24 mouse cellular contexts compared by ENCODE assay signal in genomic region chr16:32679976-32680375, GRCm38 (mm10). TPM values are rescaled to one million over a fixed set of nuclear protein-coding genes. Genes with fewer than 3 reads are reported as not detected.
"Had no signal": no experiment of that assay in that cellular context is flagged by ENCODE, and none has a peak within 500 bp of the region (broad histone marks: within the 10 kb centered on the region; RNA-seq: fewer than 3 reads in every experiment).

No protein-coding gene starts in this region.

- H3K9me3 ChIP-seq: limb, embryonic 10.5 days; limb, embryonic 13.5 days; liver, embryonic 13.5 days; midbrain, embryonic 12.5 days; midbrain, embryonic 15.5 days; neural tube, embryonic 12.5 days; neural tube, embryonic 15.5 days; stomach, embryonic 15.5 days had no signal

- ATAC-seq: intestine, postnatal 0 days; lung, postnatal 0 days; midbrain, embryonic 15.5 days had no signal

- H3K9ac ChIP-seq: limb, embryonic 13.5 days; liver, embryonic 13.5 days; lung, embryonic 14.5 days; midbrain, embryonic 12.5 days; midbrain, embryonic 15.5 days; neural tube, embryonic 12.5 days; neural tube, embryonic 15.5 days; stomach, embryonic 15.5 days had no signal

- H3K27me3 ChIP-seq: limb, embryonic 13.5 days; liver, embryonic 13.5 days; midbrain, embryonic 12.5 days; midbrain, embryonic 15.5 days; neural tube, embryonic 12.5 days; neural tube, embryonic 15.5 days; stomach, embryonic 15.5 days had no signal

- H3K4me2 ChIP-seq: limb, embryonic 13.5 days; liver, embryonic 13.5 days; lung, embryonic 14.5 days; midbrain, embryonic 12.5 days; midbrain, embryonic 15.5 days; neural tube, embryonic 12.5 days; neural tube, embryonic 15.5 days; stomach, embryonic 15.5 days had no signal

- H3K4me1 ChIP-seq: limb, embryonic 10.5 days; limb, embryonic 13.5 days; midbrain, embryonic 12.5 days; midbrain, embryonic 15.5 days; neural tube, embryonic 12.5 days; neural tube, embryonic 15.5 days had no signal

- DNase-seq: kidney, adult 2 months; layer of hippocampus, adult 9-11 months; liver, embryonic 13.5 days; lung, embryonic 14.5 days; right cerebral cortex, adult 18-20 months; right cerebral cortex, postnatal 14 days; right cerebral cortex, postnatal 4 days; thymus, postnatal 25 days had no signal

- H3K27ac ChIP-seq: kidney, postnatal 0 days; layer of hippocampus, adult 2 months; limb, embryonic 10.5 days; limb, embryonic 13.5 days; liver, embryonic 13.5 days; macrophage; midbrain, embryonic 12.5 days; midbrain, embryonic 15.5 days; neural tube, embryonic 12.5 days; neural tube, embryonic 15.5 days had no signal

- H3K4me3 ChIP-seq: layer of hippocampus, adult 2 months; limb, embryonic 10.5 days; limb, embryonic 13.5 days; liver, embryonic 13.5 days; midbrain, embryonic 12.5 days; midbrain, embryonic 15.5 days; neural tube, embryonic 12.5 days; neural tube, embryonic 15.5 days; stomach, embryonic 15.5 days had no signal

RNA-seq across cellular contexts. Expression of gene Muc4, which starts 55.7 kb away (rescaled TPM):
- total RNA-seq: layer of hippocampus, adult 2 months; layer of hippocampus, postnatal 25 days; left cerebral cortex, adult 18-20 months; left cerebral cortex, postnatal 25 days; megakaryocyte, adult 5-6 weeks had no signal
- polyA plus RNA-seq: limb, embryonic 10.5 days; limb, embryonic 13.5 days; macrophage; midbrain, embryonic 15.5 days had no signal
